Mouse (Mus musculus): ENCODE data around the gene Coro6. TPM values are rescaled to one million over a fixed set of nuclear protein-coding genes. Genes with fewer than 3 reads are reported as not detected.

Gene Coro6
- polyA plus RNA-seq, 2 experiments, result 0.08 to 0.10 TPM

- no peaks in the 10 kb centered on the region for H3K4me1 ChIP-seq (replicated peaks; ENCODE audit: control insufficient read depth in 2 of 2, insufficient read depth in 2 of 2, low read length in 1 of 2)
- H3K9ac ChIP-seq (replicated peaks), result no peak overlapping the region
- no peak overlapping the region for H3K4me3 ChIP-seq (ENCODE audit: insufficient read depth in 1 of 2, low read depth in 2 of 2, low read length in 2 of 2)
- ATAC-seq (ENCODE audit: insufficient read depth) (no peak), DNase-seq (ENCODE audit: low read depth in 3 of 3, low spot score in 3 of 3) (no peak)
- H3K36me3 ChIP-seq (replicated peaks; ENCODE audit: control insufficient read depth, insufficient read depth, low read depth), result no peaks in the 10 kb centered on the region
- TF ChIP-seq CTCF (IDR thresholded peaks at IDR 0.05; ENCODE audit: low read depth) (no peak), EP300 (IDR thresholded peaks at IDR 0.05; ENCODE audit: low read depth) (no peak)
- H3K27me3 ChIP-seq (ENCODE audit: control insufficient read depth, insufficient read depth, low read length), result no peaks in the 10 kb centered on the region
- H3K27ac ChIP-seq, result no peak overlapping the region
- no peak overlapping the region for H3K4me2 ChIP-seq (ENCODE audit: low read depth)
- 70% methylated on average over 6 of the region's 6 CpGs for WGBS (ENCODE audit: insufficient replicate concordance)
- no peaks in the 10 kb centered on the region for H3K9me3 ChIP-seq (ENCODE audit: control insufficient read depth, low read length)
Measured at GRCm38 (mm10) chr11:77476895-77477294, 14.7 kb downstream of the Coro6 start.

- no peak overlapping the region for H3K4me3 ChIP-seq (ENCODE audit: insufficient read depth in 1 of 2, low read depth in 2 of 2, low read length in 2 of 2)
- no peak for DNase-seq (ENCODE audit: low read depth in 3 of 3, low spot score in 3 of 3)
- no peak overlapping the region for H3K9ac ChIP-seq (replicated peaks)
- H3K4me1 ChIP-seq (replicated peaks; ENCODE audit: control insufficient read depth in 2 of 2, insufficient read depth in 2 of 2, low read length in 1 of 2), result 0 out of 4 replicates have a peak, but pooled peaks cover 0 to 4% of the 10 kb centered on the region in 2 experiments
- H3K4me2 ChIP-seq (ENCODE audit: low read depth), result no peak overlapping the region
- no peaks in the 10 kb centered on the region for H3K9me3 ChIP-seq (ENCODE audit: control insufficient read depth, low read length)
- TF ChIP-seq EP300 (IDR thresholded peaks at IDR 0.05; ENCODE audit: low read depth), result no peak
- TF ChIP-seq CTCF (IDR thresholded peaks at IDR 0.05; ENCODE audit: low read depth), result no peak
- no peak for ATAC-seq (ENCODE audit: insufficient read depth)
- H3K27ac ChIP-seq, result no peak overlapping the region
- no peaks in the 10 kb centered on the region for H3K36me3 ChIP-seq (replicated peaks; ENCODE audit: control insufficient read depth, insufficient read depth, low read depth)
- H3K27me3 ChIP-seq (ENCODE audit: control insufficient read depth, insufficient read depth, low read length), result no peaks in the 10 kb centered on the region
- 50% methylated on average over 3 of the region's 3 CpGs for WGBS (ENCODE audit: insufficient replicate concordance)
Measured at GRCm38 (mm10) chr11:77483043-77483442, 20.8 kb downstream of the Coro6 start.

- TF ChIP-seq CTCF (IDR thresholded peaks at IDR 0.05; ENCODE audit: low read depth) (no peak), EP300 (IDR thresholded peaks at IDR 0.05; ENCODE audit: low read depth) (no peak)
Measured at GRCm38 (mm10) chr11:77483510-77484255, 21.5 kb downstream of the Coro6 start.

GRCm38 (mm10) chr11:77485229-77485628 is 23.0 kb downstream of the Coro6 start:
- 71% methylated on average over 6 of the region's 6 CpGs for WGBS (ENCODE audit: insufficient replicate concordance)
- H3K9me3 ChIP-seq (ENCODE audit: control insufficient read depth, low read length), result no peaks in the 10 kb centered on the region
- peaks cover 20% of the 10 kb centered on the region for H3K27me3 ChIP-seq (ENCODE audit: control insufficient read depth, insufficient read depth, low read length)
- H3K27ac ChIP-seq, result no peak overlapping the region
- no peaks in the 10 kb centered on the region for H3K36me3 ChIP-seq (replicated peaks; ENCODE audit: control insufficient read depth, insufficient read depth, low read depth)
- no peak overlapping the region for H3K4me3 ChIP-seq (ENCODE audit: insufficient read depth in 1 of 2, low read depth in 2 of 2, low read length in 2 of 2)
- no peak for TF ChIP-seq EP300 (IDR thresholded peaks at IDR 0.05; ENCODE audit: low read depth)
- no peak for TF ChIP-seq CTCF (IDR thresholded peaks at IDR 0.05; ENCODE audit: low read depth)
- H3K4me2 ChIP-seq (ENCODE audit: low read depth), result no peak overlapping the region
- DNase-seq (ENCODE audit: low read depth in 3 of 3, low spot score in 3 of 3), result no peak
- H3K4me1 ChIP-seq (replicated peaks; ENCODE audit: control insufficient read depth in 2 of 2, insufficient read depth in 2 of 2, low read length in 1 of 2), result peaks cover 0 to 6% of the 10 kb centered on the region in 2 experiments; a peak in 1 of 4 replicates
- no peak overlapping the region for H3K9ac ChIP-seq (replicated peaks)
- no peak for ATAC-seq (ENCODE audit: insufficient read depth)

More at GRCm38 (mm10) chr11:77483510-77484255, 21.5 kb downstream of the Coro6 start:
- H3K4me1 ChIP-seq (replicated peaks; ENCODE audit: control insufficient read depth in 2 of 2, insufficient read depth in 2 of 2, low read length in 1 of 2), result 0 out of 4 replicates have a peak, but pooled peaks cover 0 to 4% of the 10 kb centered on the region in 2 experiments
- WGBS (ENCODE audit: insufficient replicate concordance), result 39% methylated on average over 11 of the region's 11 CpGs
- no peak overlapping the region for H3K27ac ChIP-seq
- H3K4me3 ChIP-seq (ENCODE audit: insufficient read depth in 1 of 2, low read depth in 2 of 2, low read length in 2 of 2), result no peak overlapping the region
- H3K9me3 ChIP-seq (ENCODE audit: control insufficient read depth, low read length), result no peaks in the 10 kb centered on the region
- no peak overlapping the region for H3K9ac ChIP-seq (replicated peaks)
- no peaks in the 10 kb centered on the region for H3K36me3 ChIP-seq (replicated peaks; ENCODE audit: control insufficient read depth, insufficient read depth, low read depth)
- DNase-seq (ENCODE audit: low read depth in 3 of 3, low spot score in 3 of 3) (no peak), ATAC-seq (ENCODE audit: insufficient read depth) (no peak)
- H3K27me3 ChIP-seq (ENCODE audit: control insufficient read depth, insufficient read depth, low read length), result peaks cover 6% of the 10 kb centered on the region
- no peak overlapping the region for H3K4me2 ChIP-seq (ENCODE audit: low read depth)

GRCm38 (mm10) chr11:77486798-77487197 is 24.6 kb downstream of the Coro6 start:
- Histone ChIP-seq H3K9me3 (ENCODE audit: control insufficient read depth, low read length) (no peaks in the 10 kb centered on the region), H3K27me3 (ENCODE audit: control insufficient read depth, insufficient read depth, low read length) (peaks cover 25% of the 10 kb centered on the region), H3K9ac (replicated peaks) (no peak overlapping the region), H3K27ac (no peak overlapping the region), H3K4me3 (ENCODE audit: insufficient read depth in 1 of 2, low read depth in 2 of 2, low read length in 2 of 2) (no peak overlapping the region), H3K36me3 (replicated peaks; ENCODE audit: control insufficient read depth, insufficient read depth, low read depth) (no peaks in the 10 kb centered on the region), H3K4me2 (ENCODE audit: low read depth) (no peak overlapping the region), H3K4me1 (replicated peaks; ENCODE audit: control insufficient read depth in 2 of 2, insufficient read depth in 2 of 2, low read length in 1 of 2) (peaks cover 2 to 16% of the 10 kb centered on the region in 2 experiments; a peak in 3 of 4 replicates)
- TF ChIP-seq CTCF (IDR thresholded peaks at IDR 0.05; ENCODE audit: low read depth) (no peak), EP300 (IDR thresholded peaks at IDR 0.05; ENCODE audit: low read depth) (no peak)
- ATAC-seq (ENCODE audit: insufficient read depth) (no peak), DNase-seq (ENCODE audit: low read depth in 3 of 3, low spot score in 3 of 3) (no peak)
- WGBS (ENCODE audit: insufficient replicate concordance), result 76% methylated on average over 5 of the region's 5 CpGs
